ENCODE assay signal across 10 mouse cellular contexts in genomic region chr9:66135967-66136366, GRCm38 (mm10). TPM values are rescaled to one million over a fixed set of nuclear protein-coding genes. Genes with fewer than 3 reads are reported as not detected.
DNase-seq lines count a peak whose midpoint lies in the region; ATAC-seq and TF ChIP-seq lines count a peak whose summit lies in the region.
"Had no signal": no experiment of that assay in that cellular context is flagged by ENCODE, and none has a peak within 500 bp of the region (broad histone marks: within the 10 kb centered on the region; RNA-seq: fewer than 3 reads in every experiment).

No protein-coding gene starts in this region.

- no peak overlapping the region for H3K27ac ChIP-seq in forebrain, embryonic 14.5 days (ENCODE audit: low read depth, low read length)
- no peak overlapping the region for H3K27ac ChIP-seq in forebrain, embryonic 16.5 days (ENCODE audit: low read length)
- H3K27ac ChIP-seq in spleen, adult 2 months (ENCODE audit: insufficient read depth, low read length): no peak overlapping the region
- H3K27ac ChIP-seq: forebrain, embryonic 13.5 days; neural tube, embryonic 13.5 days had no signal

- H3K27me3 ChIP-seq in forebrain, embryonic 14.5 days (replicated peaks; ENCODE audit: control insufficient read depth, insufficient read depth, low read length): no peaks in the 10 kb centered on the region
- H3K27me3 ChIP-seq in forebrain, embryonic 16.5 days (replicated peaks; ENCODE audit: control insufficient read depth, insufficient read depth, low read length): no peaks in the 10 kb centered on the region
- H3K27me3 ChIP-seq in spleen, adult 2 months (ENCODE audit: control insufficient read depth, insufficient read depth, low read length): no peaks in the 10 kb centered on the region
- H3K27me3 ChIP-seq: forebrain, embryonic 13.5 days; neural tube, embryonic 13.5 days had no signal

- H3K36me3 ChIP-seq in forebrain, embryonic 14.5 days (ENCODE audit: control insufficient read depth, insufficient read depth, low read length): peaks cover 65% of the 10 kb centered on the region
- H3K36me3 ChIP-seq in forebrain, embryonic 16.5 days (ENCODE audit: control insufficient read depth, insufficient read depth): peaks cover 13% of the 10 kb centered on the region
- H3K36me3 ChIP-seq in spleen, adult 2 months (ENCODE audit: control insufficient read depth, insufficient read depth, low read length): peaks cover 36% of the 10 kb centered on the region

- no peak overlapping the region for H3K9ac ChIP-seq in forebrain, embryonic 14.5 days (ENCODE audit: low read length)
- no peak overlapping the region for H3K9ac ChIP-seq in forebrain, embryonic 16.5 days (replicated peaks; ENCODE audit: low read depth, low read length)
- H3K9ac ChIP-seq: forebrain, embryonic 13.5 days; neural tube, embryonic 13.5 days had no signal

- no peak for ATAC-seq in forebrain, embryonic 14.5 days
- no peak for ATAC-seq in forebrain, embryonic 16.5 days
- ATAC-seq: forebrain, embryonic 13.5 days had no signal

- no peak overlapping the region for H3K4me3 ChIP-seq in forebrain, embryonic 14.5 days (ENCODE audit: low read depth, low read length)
- no peak overlapping the region for H3K4me3 ChIP-seq in forebrain, embryonic 16.5 days (replicated peaks; ENCODE audit: low read length)
- no peak overlapping the region for H3K4me3 ChIP-seq in spleen, adult 2 months (ENCODE audit: extremely low read depth, insufficient read depth, insufficient read length)
- H3K4me3 ChIP-seq: forebrain, embryonic 13.5 days; neural tube, embryonic 13.5 days had no signal

- WGBS in forebrain, embryonic 14.5 days: 55% methylated on average over 4 of the region's 4 CpGs
- whole genome bisulfite sequencing in forebrain, embryonic 16.5 days: 46% methylated on average over 4 of the region's 4 CpGs
- WGBS in spleen, adult 2 months: 54% methylated on average over 4 of the region's 4 CpGs

- TF ChIP-seq CTCF in spleen, adult 2 months (IDR thresholded peaks at IDR 0.05; ENCODE audit: extremely low read depth, insufficient read depth, insufficient read length, insufficient replicate concordance): peak; percentile 31; the same call in 1 of the 2 replicates

- peak; percentile 31 for DNase-seq in forebrain, embryonic 14.5 days (ENCODE audit: low spot score)
- DNase-seq in spleen, adult 2 months (ENCODE audit: low read depth in 1 of 2, low spot score in 2 of 2): no peak
- no peak for DNase-seq in spleen, postnatal 36 days (ENCODE audit: low spot score in 2 of 2)
- DNase-seq in induced T-regulatory cell, adult 2 months (ENCODE audit: low read depth): peak; percentile 68
- peak; percentile 74 for DNase-seq in thymus, postnatal 4 days
- DNase-seq in cerebellum, adult 11 months: no peak
- no peak for DNase-seq in left cerebral cortex, postnatal 36 days (ENCODE audit: low spot score in 2 of 2)

- H3K4me1 ChIP-seq in forebrain, embryonic 14.5 days (ENCODE audit: control insufficient read depth, insufficient read depth, low read length): no peaks in the 10 kb centered on the region
- no peaks in the 10 kb centered on the region for H3K4me1 ChIP-seq in forebrain, embryonic 16.5 days (replicated peaks; ENCODE audit: control insufficient read depth, insufficient read depth, low read length)
- no peaks in the 10 kb centered on the region for H3K4me1 ChIP-seq in spleen, adult 2 months (ENCODE audit: control insufficient read depth, insufficient read depth, insufficient read length)
- H3K4me1 ChIP-seq: forebrain, embryonic 13.5 days; neural tube, embryonic 13.5 days had no signal

- intact Hi-C loops in left cerebral cortex, postnatal 36 days (cut with DNase I): no loop called here

- no peaks in the 10 kb centered on the region for H3K9me3 ChIP-seq in forebrain, embryonic 14.5 days (replicated peaks; ENCODE audit: control insufficient read depth, low read length)
- H3K9me3 ChIP-seq in forebrain, embryonic 16.5 days (ENCODE audit: control insufficient read depth, low read length): no peaks in the 10 kb centered on the region
- H3K9me3 ChIP-seq: forebrain, embryonic 13.5 days; neural tube, embryonic 13.5 days had no signal

- no peak for TF ChIP-seq POLR2A in spleen, adult 2 months (IDR thresholded peaks at IDR 0.05; ENCODE audit: low read depth, low read length)

- no peak overlapping the region for H3K4me2 ChIP-seq in forebrain, embryonic 14.5 days (ENCODE audit: low read length)
- H3K4me2 ChIP-seq in forebrain, embryonic 16.5 days (ENCODE audit: low read length): no peak overlapping the region
- H3K4me2 ChIP-seq: forebrain, embryonic 13.5 days; neural tube, embryonic 13.5 days had no signal

RNA-seq across cellular contexts. Expression of gene Ciao2a, which starts 9.6 kb away (rescaled TPM):
- 79.8 and 81.2 TPM in 2 replicates for polyA plus RNA-seq in forebrain, embryonic 14.5 days (2014; fragmentation: Nextera tagmentation; extraction: Ambion mirVana)
- polyA plus RNA-seq in forebrain, embryonic 16.5 days (2015; fragmentation: Nextera tagmentation; extraction: Ambion mirVana): 81.1 and 84.3 TPM in 2 replicates
- 6.9 and 7.4 TPM in 2 replicates for polyA plus RNA-seq in spleen, adult 2 months (2012; rRNA removed)
- 10 to 100 TPM; 26.4 to 28.0 TPM for total RNA-seq in left cerebral cortex, postnatal 36 days (2021)

RNA-seq across cellular contexts. Expression of gene Snx1, which starts 9.6 kb away (rescaled TPM):
- polyA plus RNA-seq in forebrain, embryonic 14.5 days (2014; fragmentation: Nextera tagmentation; extraction: Ambion mirVana): 111 and 120 TPM in 2 replicates
- 101 and 109 TPM in 2 replicates for polyA plus RNA-seq in forebrain, embryonic 16.5 days (2015; fragmentation: Nextera tagmentation; extraction: Ambion mirVana)
- 33.2 and 33.6 TPM in 2 replicates for polyA plus RNA-seq in spleen, adult 2 months (2012; rRNA removed)
- total RNA-seq in left cerebral cortex, postnatal 36 days (2021): 10 to 100 TPM; 71.1 to 76.1 TPM

RNA-seq across cellular contexts. Expression of gene Dapk2, which starts 22.1 kb away (rescaled TPM):
- polyA plus RNA-seq in forebrain, embryonic 14.5 days (2014; fragmentation: Nextera tagmentation; extraction: Ambion mirVana): 2.2 and 2.3 TPM in 2 replicates
- polyA plus RNA-seq in forebrain, embryonic 16.5 days (2015; fragmentation: Nextera tagmentation; extraction: Ambion mirVana): 1.0 and 1.8 TPM in 2 replicates
- 7.3 and 11.9 TPM in 2 replicates for polyA plus RNA-seq in spleen, adult 2 months (2012; rRNA removed)
- 1 to 10 TPM; 2.4 to 3.6 TPM for total RNA-seq in left cerebral cortex, postnatal 36 days (2021)

Comparison
In these comparisons a context has a peak if more than half of its experiments do, and no peak if none do; other contexts are left out.
1. DNase-seq: peak in forebrain, embryonic 14.5 days (single experiment), induced T-regulatory cell, adult 2 months (single experiment) and thymus, postnatal 4 days (single experiment); none in spleen, adult 2 months (0 of 2), spleen, postnatal 36 days (0 of 2), cerebellum, adult 11 months (single experiment) and left cerebral cortex, postnatal 36 days (0 of 2).